Mouse (Mus musculus) heart, adult 2 months (tissue): ENCODE data around the gene Pnkd. TPM values are rescaled to one million over a fixed set of nuclear protein-coding genes. Genes with fewer than 3 reads are reported as not detected.

ENCODE experiments used
- DNase-seq, 2 experiments: peaks; one replicate each; pipeline ENCODE4 v3.0.0; 2021
- H3K27ac ChIP-seq: fragments of 200-600 bp; 2 replicates; pipeline ENCODE4 v1.8.1; 2022
- H3K27me3 ChIP-seq: fragments of 200-500 bp; 2 replicates; pipeline ENCODE4 v1.6.1; 2012; ENCODE audit warnings: mild to moderate bottlenecking, low read length, inconsistent platforms, mixed read lengths; ENCODE audit not compliant: control insufficient read depth, insufficient read depth
- H3K36me3 ChIP-seq: fragments of 200-500 bp; 2 replicates; pipeline ENCODE4 v1.6.1; 2012; ENCODE audit warnings: low read length, inconsistent platforms; ENCODE audit not compliant: control insufficient read depth, insufficient read depth
- H3K4me1 ChIP-seq: fragments of 200-500 bp; 2 replicates; pipeline ENCODE4 v1.6.1; 2011; ENCODE audit warnings: low read length; ENCODE audit not compliant: control insufficient read depth, insufficient read depth
- H3K4me3 ChIP-seq: fragments of 200-600 bp; 2 replicates; pipeline ENCODE4 v1.8.1; 2022
- H3K79me2 ChIP-seq: fragments of 200-500 bp; replicated peaks from 2 replicates; pipeline ENCODE4 v1.6.1; 2012; ENCODE audit warnings: mild to moderate bottlenecking, inconsistent platforms, low read length, moderate library complexity, mixed read lengths; ENCODE audit not compliant: control insufficient read depth, insufficient read depth
- H3K9ac ChIP-seq: fragments of 200-500 bp; 2 replicates; pipeline ENCODE4 v1.6.1; 2012; ENCODE audit warnings: low read depth, mild to moderate bottlenecking, control low read depth, inconsistent platforms, low read length, mixed read lengths
- CTCF ChIP-seq: fragments of 200-600 bp; IDR thresholded peaks from 2 replicates; pipeline ENCODE4 v1.8.1; 2022; ENCODE audit warnings: antibody characterized with exemption, mild to moderate bottlenecking, moderate library complexity
- EP300 ChIP-seq: fragments of 200-500 bp; IDR thresholded peaks from 2 replicates; pipeline ENCODE4 v1.6.1; 2011; ENCODE audit warnings: low read depth, low read length, control low read depth; ENCODE audit not compliant: insufficient read depth
- POLR2A ChIP-seq: fragments of 200-500 bp; IDR thresholded peaks from 2 replicates; pipeline ENCODE4 v1.6.1; 2011; ENCODE audit warnings: mild to moderate bottlenecking, low read depth, low read length, control low read depth; ENCODE audit not compliant: insufficient read depth
- WGBS: fragments of 180-500 bp; shearing (Covaris S2); methylation state at CpG from one replicate; pipeline ENCODE4 v1.1.7; 2018; 5-methylcytosine and 5-hydroxymethylcytosine counted together
- intact Hi-C: fragments of 180-260 bp; cut with DNase I; formaldehyde crosslinking; loops from one replicate; pipeline ENCODE4 v1.15.1; 2025
- polyA plus RNA-seq: library from polyadenylated mRNA; depleted of rRNA; stranded (reverse); fragments of >200 nt; gene quantifications from 2 replicates; pipeline ENCODE4 v1.2.3, GENCODE M21; 2012
- total RNA-seq, 2 experiments: library from RNA; stranded (reverse); gene quantifications; 2 replicates each; pipeline ENCODE4 v1.2.3; 2021

Pnkd gene
- total and polyA plus RNA-seq, 3 experiments: 113 to 140 (median 126) TPM

GRCm38 (mm10) chr1:74341898-74342297 is 57.2 kb downstream of the Pnkd start:
- TF ChIP-seq POLR2A (no peak), CTCF (no peak), EP300 (no peak)
- intact Hi-C loops: no loop called here
- Histone ChIP-seq H3K79me2 (no peaks in the 10 kb centered on the region), H3K27me3 (no peaks in the 10 kb centered on the region), H3K27ac (no peak overlapping the region; the same call in 1 of the 2 replicates), H3K4me3 (no peak overlapping the region), H3K9ac (no peak overlapping the region), H3K4me1 (peaks cover 37% of the 10 kb centered on the region), H3K36me3 (peaks cover 4% of the 10 kb centered on the region; the same call in 1 of the 2 replicates)
- no peak for DNase-seq
- 60% methylated on average over 7 of the region's 7 CpGs for WGBS

- Histone ChIP-seq H3K27me3 (no peaks in the 10 kb centered on the region), H3K9ac (no peak overlapping the region), H3K36me3 (peaks cover 4% of the 10 kb centered on the region; the same call in 1 of the 2 replicates), H3K79me2 (no peaks in the 10 kb centered on the region), H3K4me1 (peaks cover 33% of the 10 kb centered on the region), H3K4me3 (no peak overlapping the region), H3K27ac (no peak overlapping the region)
- no peak for TF ChIP-seq CTCF
- no peak for TF ChIP-seq EP300
- TF ChIP-seq POLR2A: no peak
- 47% methylated on average over 1 of the region's 1 CpGs for WGBS
- DNase-seq: no peak
- intact Hi-C loops: no loop called here
Measured at GRCm38 (mm10) chr1:74342308-74342707, 57.6 kb downstream of the Pnkd start.

- 59% methylated on average over 5 of the region's 5 CpGs for WGBS
- intact Hi-C loops: no loop called here
- H3K4me1 ChIP-seq: peaks cover 28% of the 10 kb centered on the region
- no peak overlapping the region for H3K9ac ChIP-seq
- H3K79me2 ChIP-seq: no peaks in the 10 kb centered on the region
- peaks cover 4% of the 10 kb centered on the region; the same call in 1 of the 2 replicates for H3K36me3 ChIP-seq
- DNase-seq: no peak
- H3K4me3 ChIP-seq: no peak overlapping the region
- H3K27ac ChIP-seq: peak overlapping the region; percentile 24; the same call in 1 of the 2 replicates
- H3K27me3 ChIP-seq: no peaks in the 10 kb centered on the region
- TF ChIP-seq CTCF: no peak
Measured at GRCm38 (mm10) chr1:74343161-74343560, 58.4 kb downstream of the Pnkd start.

GRCm38 (mm10) chr1:74344163-74344916 is 59.6 kb downstream of the Pnkd start:
- no peaks in the 10 kb centered on the region for H3K27me3 ChIP-seq
- no peak overlapping the region for H3K9ac ChIP-seq
- peaks cover 26% of the 10 kb centered on the region for H3K4me1 ChIP-seq
- WGBS: 66% methylated on average over 11 of the region's 11 CpGs
- DNase-seq: no peak
- no peak overlapping the region for H3K4me3 ChIP-seq
- TF ChIP-seq POLR2A (no peak), EP300 (no peak), CTCF (no peak)
- no peaks in the 10 kb centered on the region for H3K79me2 ChIP-seq
- no peaks in the 10 kb centered on the region; the same call in 1 of the 2 replicates for H3K36me3 ChIP-seq
- peak overlapping the region; percentile 40; the same call in 1 of the 2 replicates for H3K27ac ChIP-seq
- intact Hi-C loops: no loop called here

GRCm38 (mm10) chr1:74351185-74351769 is 66.5 kb downstream of the Pnkd start:
- intact Hi-C loops: no loop called here
- WGBS: 90% methylated on average over 13 of the region's 13 CpGs
- H3K4me3 ChIP-seq: no peak overlapping the region
- peaks cover 11% of the 10 kb centered on the region for H3K4me1 ChIP-seq
- H3K9ac ChIP-seq: no peak overlapping the region
- H3K36me3 ChIP-seq: no peaks in the 10 kb centered on the region
- H3K79me2 ChIP-seq: no peaks in the 10 kb centered on the region
- TF ChIP-seq EP300 (no peak), POLR2A (no peak), CTCF (no peak)
- DNase-seq: no peak
- H3K27me3 ChIP-seq: no peaks in the 10 kb centered on the region
- H3K27ac ChIP-seq: no peak overlapping the region

DNA sequence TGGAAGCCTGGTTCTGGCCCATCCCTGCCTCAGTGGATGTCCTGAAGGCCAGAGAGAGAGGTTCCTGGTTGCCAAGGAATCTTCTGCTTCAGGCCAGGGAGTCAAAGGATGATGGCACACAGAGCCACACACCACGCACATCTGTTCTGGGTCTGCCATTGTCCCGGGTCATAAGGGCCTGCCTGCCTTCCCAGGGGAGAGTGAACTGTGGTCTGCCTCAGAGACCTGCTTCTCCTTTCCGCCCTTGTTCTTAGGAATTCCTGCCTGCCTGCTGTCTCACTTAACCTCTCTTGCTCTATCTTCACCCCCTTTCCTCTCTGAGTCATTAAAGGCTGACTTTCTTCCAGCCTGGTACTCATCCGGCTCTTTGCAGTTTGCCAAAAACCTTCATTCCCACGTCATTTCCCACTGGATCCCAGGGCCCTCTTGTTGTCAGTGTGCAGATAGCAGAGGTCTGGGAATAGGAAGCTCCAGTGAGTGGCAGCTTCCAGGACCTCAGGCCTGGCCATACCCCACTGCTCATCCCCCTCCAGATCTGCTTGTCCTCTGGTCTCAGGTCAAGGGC is 67.9 kb downstream of the Pnkd start:
- WGBS: 48% methylated on average over 5 of the region's 5 CpGs
- peaks cover 11% of the 10 kb centered on the region for H3K4me1 ChIP-seq
- H3K27ac ChIP-seq: no peak overlapping the region
- H3K36me3 ChIP-seq: no peaks in the 10 kb centered on the region
- H3K9ac ChIP-seq: no peak overlapping the region
- no peak overlapping the region for H3K4me3 ChIP-seq
- no peak for DNase-seq
- no peak for TF ChIP-seq CTCF
- 0 out of 2 replicates have a peak, but pooled peaks have one; percentile 54 for TF ChIP-seq EP300
- intact Hi-C loops: no loop called here
- no peaks in the 10 kb centered on the region for H3K79me2 ChIP-seq
- H3K27me3 ChIP-seq: no peaks in the 10 kb centered on the region
